Mouse (Mus musculus) testis, adult 2 months (tissue): ENCODE measurements at regions not wholly inside any gene's neighbourhood (a gene's known extent, or its start where the extent isn't known, plus 50 kb on each side); places are given as distances from the start of the nearest gene placed in this dataset.

ENCODE experiments used
- CTCF ChIP-seq: fragments of 200-500 bp; IDR thresholded peaks from 2 replicates; pipeline ENCODE4 v1.5.1; 2012; ENCODE audit warnings: low read depth, mild to moderate bottlenecking, inconsistent platforms, low read length, moderate library complexity; ENCODE audit not compliant: control insufficient read depth, insufficient read depth, insufficient replicate concordance
- POLR2A ChIP-seq: fragments of 200-500 bp; IDR thresholded peaks from 2 replicates; pipeline ENCODE4 v1.6.1; 2012; ENCODE audit warnings: low read depth, mild to moderate bottlenecking, inconsistent platforms, low read length, moderate library complexity; ENCODE audit not compliant: control insufficient read depth

GRCm38 (mm10) chr17:80845349-80845748 is 99.1 kb upstream of the Tmem178 start:
- TF ChIP-seq CTCF (no peak), POLR2A (no peak)
